Mouse (Mus musculus): Measurements from ENCODE around the gene Tex22.

The Tex22 gene

DNA sequence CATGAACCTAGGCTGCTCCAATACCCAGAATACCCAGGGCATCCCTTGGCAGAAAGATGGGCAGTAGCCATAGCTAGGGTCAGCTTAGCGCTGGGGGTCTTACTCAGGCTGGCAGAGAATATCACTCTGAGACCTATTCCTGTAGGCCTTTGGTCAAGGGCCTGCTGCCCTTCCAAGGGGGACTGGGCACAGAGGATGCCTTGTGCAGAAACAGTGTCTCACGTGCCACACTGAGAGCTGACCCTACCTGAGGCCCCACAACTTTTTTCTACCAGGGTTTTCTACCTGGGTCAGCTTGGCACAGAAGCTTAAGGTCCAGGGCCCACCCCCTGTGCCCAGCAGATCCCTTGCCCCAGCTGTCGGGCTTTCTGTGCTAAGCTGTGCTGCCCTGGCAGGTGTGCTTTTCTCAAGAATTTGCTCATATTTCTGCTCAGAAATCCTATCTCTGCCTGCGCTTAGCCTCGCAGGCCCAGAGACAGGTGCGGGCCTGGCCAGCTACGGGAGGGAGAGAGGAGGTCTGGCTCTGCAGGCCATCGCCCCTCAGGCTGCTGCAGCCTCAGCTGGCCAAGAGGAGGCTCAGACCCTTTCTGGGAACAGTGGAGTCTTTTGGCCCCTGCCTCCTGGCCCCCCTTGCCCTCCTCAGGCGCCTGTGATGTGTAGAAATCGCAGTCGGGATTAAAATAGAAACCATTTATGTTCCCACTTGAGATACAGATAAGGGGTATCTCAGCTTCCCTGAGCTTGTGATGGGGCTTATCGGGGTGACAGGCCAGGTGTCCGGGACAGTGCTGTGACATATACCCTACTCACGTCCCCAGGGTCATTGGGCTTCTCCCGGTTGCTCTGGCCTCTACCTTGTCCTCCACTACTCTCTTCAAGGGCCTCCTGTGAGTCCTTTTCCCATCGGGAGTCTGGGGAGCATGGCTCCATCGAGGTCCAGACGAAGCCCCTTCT is 63.2 kb downstream of the Tex22 start:
- DNase-seq (ENCODE audit: low spot score): no peak

DNA sequence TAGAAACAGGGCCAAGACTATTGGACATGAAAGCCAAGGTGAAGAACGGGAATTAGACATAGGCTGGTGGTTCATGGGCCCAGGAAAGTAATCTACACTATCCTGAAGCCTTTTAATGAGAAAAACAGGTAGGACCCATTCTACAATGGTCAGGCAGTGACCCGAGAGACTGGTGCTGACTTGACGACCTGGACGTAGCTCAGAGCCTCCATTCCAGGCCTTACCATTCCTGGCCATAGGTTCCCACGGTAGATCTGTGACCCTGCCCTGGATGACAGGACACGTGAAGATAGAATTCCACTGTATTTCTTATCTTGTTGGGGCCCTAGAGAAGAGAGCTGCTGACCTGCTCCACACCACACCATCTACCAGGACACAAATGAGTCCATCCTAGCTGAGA is 64.0 kb downstream of the Tex22 start:
- DNase-seq (ENCODE audit: low spot score): no peak

Measured in embryo, embryonic 10.5 days (tissue).